Mouse (Mus musculus) liver, adult 2 months (tissue): ENCODE data around the gene Ciao2b.

Experiments used
- CTCF ChIP-seq: fragments of 200-500 bp; IDR thresholded peaks from 2 replicates; pipeline ENCODE4 v1.5.1; 2011; ENCODE audit warnings: low read depth, low read length, control low read depth
- POLR2A ChIP-seq: fragments of 200-500 bp; IDR thresholded peaks from 2 replicates; pipeline ENCODE4 v1.6.1; 2011; ENCODE audit warnings: low read length, control low read depth; ENCODE audit not compliant: insufficient read depth; ENCODE audit errors: extremely low read depth

- no peak for TF ChIP-seq CTCF
- TF ChIP-seq POLR2A, result no peak
Measured at GRCm38 (mm10) chr8:104633156-104633744, 8.5 kb downstream of the Ciao2b start.
